Mouse (Mus musculus) cortical plate, adult 2 months (tissue): ENCODE results near the gene H2-M10.2. TPM values are rescaled to one million over a fixed set of nuclear protein-coding genes. Genes with fewer than 3 reads are reported as not detected.
"Not testable (repeated sequence)": the region's sequence is repeated elsewhere in the genome, so short reads cannot be mapped to it uniquely, and the experiment has no call there.

Experiments
- H3K27ac ChIP-seq: fragments of 200-500 bp; 2 replicates; pipeline ENCODE4 v1.5.1; 2012; ENCODE audit warnings: low read length, control low read depth, inconsistent platforms; ENCODE audit not compliant: insufficient read depth
- H3K4me1 ChIP-seq: fragments of 200-500 bp; 2 replicates; pipeline ENCODE4 v1.6.1; 2011; ENCODE audit warnings: low read length; ENCODE audit not compliant: control insufficient read depth, insufficient read depth
- H3K4me3 ChIP-seq: fragments of 200-500 bp; 2 replicates; pipeline ENCODE4 v1.5.1; 2011; ENCODE audit warnings: mild to moderate bottlenecking, low read length, control low read depth; ENCODE audit not compliant: insufficient read depth
- CTCF ChIP-seq: fragments of 200-500 bp; IDR thresholded peaks from 2 replicates; pipeline ENCODE4 v1.5.1; 2011; ENCODE audit warnings: mild to moderate bottlenecking, control low read depth, low read length; ENCODE audit not compliant: insufficient read depth; ENCODE audit errors: extremely low read depth
- POLR2A ChIP-seq: fragments of 200-500 bp; IDR thresholded peaks from 2 replicates; pipeline ENCODE4 v1.6.1; 2011; ENCODE audit warnings: mild to moderate bottlenecking, low read length, control low read depth; ENCODE audit not compliant: insufficient read depth; ENCODE audit errors: extremely low read depth
- polyA plus RNA-seq: library from polyadenylated mRNA; depleted of rRNA; stranded (reverse); fragments of >200 nt; gene quantifications from 2 replicates; pipeline ENCODE4 v1.2.3, GENCODE M21; 2012; rRNA removed

Gene H2-M10.2
- polyA plus RNA-seq, 1 experiment, result not detected

DNA sequence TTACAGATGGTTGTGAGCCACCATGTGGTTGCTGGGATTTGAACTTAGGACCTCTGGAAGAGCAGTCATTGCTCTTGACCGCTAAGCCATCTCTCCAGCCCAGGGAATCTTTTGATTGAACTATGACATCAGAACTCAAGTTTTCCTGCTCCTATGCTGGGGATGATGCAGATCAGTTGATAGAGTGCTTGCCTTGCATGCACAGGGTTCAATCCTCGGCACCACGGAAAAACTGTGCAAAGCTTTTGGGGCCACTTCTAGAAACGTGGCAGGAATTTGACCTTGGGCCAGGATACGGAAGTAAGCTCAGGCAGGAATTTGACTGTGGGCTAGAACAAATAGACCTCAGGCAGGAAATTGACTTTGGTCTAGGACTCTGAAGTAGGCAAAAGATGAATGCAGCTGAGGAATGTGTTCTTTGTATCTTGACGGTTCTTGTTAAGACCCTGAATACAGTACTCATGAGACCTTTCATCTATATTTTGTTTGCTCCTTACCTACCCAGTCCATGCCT, 33.1 kb downstream of the H2-M10.2 start:
- no peak overlapping the region for H3K27ac ChIP-seq
- H3K4me3 ChIP-seq, result no peak overlapping the region
- TF ChIP-seq POLR2A (no peak), CTCF (no peak)

DNA sequence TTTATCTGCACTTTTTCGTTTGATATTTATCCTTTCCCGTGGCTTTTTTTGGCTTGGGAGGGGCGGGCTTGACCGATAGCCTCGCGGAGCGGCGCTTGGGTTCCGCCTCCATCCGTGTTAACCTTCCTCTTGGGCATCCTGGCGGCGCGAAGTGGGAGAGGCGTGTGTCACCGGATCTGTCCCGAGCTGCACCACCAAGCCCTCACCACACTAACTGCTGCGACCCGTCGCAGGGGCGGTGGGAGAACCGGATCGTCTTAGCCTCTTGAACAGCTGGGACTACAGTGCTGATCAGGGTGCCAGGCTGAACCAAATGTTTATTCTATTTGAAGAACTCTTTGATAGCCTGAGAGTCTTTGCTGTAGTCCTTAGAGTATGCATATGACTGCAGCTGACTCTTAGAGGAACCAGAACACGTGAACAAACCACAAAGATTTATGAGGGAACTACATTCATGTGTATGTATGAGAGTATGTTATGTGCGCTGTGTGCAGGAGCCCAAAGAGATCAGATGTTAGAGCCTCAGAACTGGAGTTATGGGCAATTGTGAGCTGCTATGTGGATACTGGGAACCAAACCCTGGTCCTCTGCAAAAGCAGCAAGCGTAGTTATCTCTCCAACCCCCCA, 33.9 kb downstream of the H2-M10.2 start:
- Histone ChIP-seq H3K4me3 (no peak overlapping the region), H3K27ac (no peak overlapping the region), H3K4me1 (no peaks in the 10 kb centered on the region; the same call in 1 of the 2 replicates)
- no peak for TF ChIP-seq POLR2A
- TF ChIP-seq CTCF, result no peak

More for the DNA sequence above, 33.1 kb downstream of the H2-M10.2 start:
- no peaks in the 10 kb centered on the region; the same call in 1 of the 2 replicates for H3K4me1 ChIP-seq

DNA sequence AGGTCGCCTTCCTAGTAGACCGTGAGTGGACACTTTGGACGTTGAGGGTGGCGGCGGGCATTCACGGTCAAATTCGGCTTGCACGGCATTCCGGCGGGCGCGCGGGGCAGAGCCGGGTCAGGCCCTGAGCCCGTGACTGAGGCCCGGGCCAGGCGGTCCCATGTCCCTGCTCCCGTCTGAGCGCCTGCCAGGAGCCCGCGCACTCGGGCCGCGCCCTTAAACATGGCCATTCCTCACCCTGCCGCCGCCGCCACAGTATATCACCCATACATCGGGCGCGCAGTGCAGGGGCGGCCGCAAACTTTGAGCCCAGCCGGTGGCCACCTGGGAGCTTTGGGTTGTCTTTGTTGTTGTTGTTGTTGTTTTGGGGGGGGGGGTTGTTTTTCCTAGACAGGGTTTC, 37.4 kb downstream of the H2-M10.2 start:
- H3K27ac ChIP-seq, result no peak overlapping the region
- TF ChIP-seq POLR2A (no peak), CTCF (no peak)
- H3K4me3 ChIP-seq, result no peak overlapping the region
- H3K4me1 ChIP-seq, result no peaks in the 10 kb centered on the region

DNA sequence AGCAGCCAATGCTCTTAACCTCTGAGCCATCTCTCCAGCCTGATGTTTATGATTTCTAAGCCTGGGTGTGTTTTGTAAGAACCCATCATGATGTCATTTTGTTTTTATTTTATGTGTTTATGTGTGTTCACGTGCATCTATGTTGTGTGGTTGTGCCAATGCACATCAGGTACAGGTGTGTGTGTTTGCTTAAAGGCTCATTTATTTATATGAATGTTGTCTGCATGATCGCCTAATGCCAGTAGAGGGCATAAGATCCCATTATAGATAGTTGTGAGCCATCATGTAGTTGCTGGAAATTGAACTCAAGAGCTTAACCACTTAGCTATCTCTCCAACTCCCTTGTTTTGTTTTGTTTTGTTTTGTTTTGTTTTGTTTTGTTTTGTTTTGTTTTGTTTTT, 40.5 kb downstream of the H2-M10.2 start:
- TF ChIP-seq POLR2A, result no peak
- TF ChIP-seq CTCF, result no peak
- Histone ChIP-seq H3K27ac (no peak overlapping the region), H3K4me1 (no peaks in the 10 kb centered on the region), H3K4me3 (no peak overlapping the region)

DNA sequence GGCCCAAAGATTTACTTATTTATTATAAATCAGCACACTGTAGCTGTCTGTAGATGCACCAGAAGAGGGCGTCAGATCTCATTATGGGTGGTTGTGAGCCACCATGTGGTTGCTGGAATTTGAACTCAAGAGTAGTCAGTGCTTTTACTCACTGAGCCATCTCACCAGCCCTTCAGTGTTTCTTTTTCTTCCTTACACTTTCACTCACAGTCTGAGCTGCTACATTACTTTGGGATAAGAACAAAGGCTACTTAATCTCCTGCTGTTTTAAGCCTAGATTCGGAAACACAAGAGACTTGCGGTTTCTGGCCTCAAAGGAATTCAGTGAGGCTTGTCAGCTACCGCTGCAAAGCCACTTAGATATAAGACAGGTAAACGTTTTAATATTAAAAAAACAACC, 42.3 kb downstream of the H2-M10.2 start:
- no peak for TF ChIP-seq POLR2A
- no peak for TF ChIP-seq CTCF
- no peak overlapping the region for H3K27ac ChIP-seq

DNA sequence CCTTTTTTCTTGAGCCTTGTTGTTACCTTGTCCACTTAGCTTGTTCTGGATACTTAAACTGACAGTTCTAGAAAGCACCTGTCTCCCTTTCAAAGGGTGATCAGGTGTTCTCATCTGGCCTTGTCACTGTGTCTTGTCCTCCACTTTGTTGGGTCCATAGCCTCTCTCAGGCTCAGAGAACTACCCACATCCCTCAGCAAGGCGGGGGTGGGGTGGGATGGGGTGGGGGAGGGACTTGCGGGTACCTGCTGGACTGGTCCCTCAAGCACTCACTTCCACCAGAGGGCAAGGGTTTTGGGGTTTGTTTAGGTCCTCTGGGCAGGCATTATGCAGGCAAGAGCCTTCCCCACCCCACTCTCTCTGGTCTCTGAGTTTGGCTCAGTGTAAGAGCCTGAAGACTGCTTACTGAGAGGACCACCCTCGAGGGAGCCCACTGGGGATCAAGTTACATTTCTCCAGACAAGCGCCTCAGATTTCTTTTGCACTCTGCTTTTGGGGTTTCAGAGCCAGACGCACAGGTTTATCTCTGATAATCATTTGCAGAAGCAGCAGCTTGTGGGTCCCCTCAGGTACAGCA, 45.6 kb downstream of the H2-M10.2 start:
- Histone ChIP-seq H3K4me3 (no peak overlapping the region), H3K27ac (no peak overlapping the region), H3K4me1 (no peaks in the 10 kb centered on the region)
- TF ChIP-seq POLR2A, result no peak
- no peak for TF ChIP-seq CTCF

More for the DNA sequence above, 42.3 kb downstream of the H2-M10.2 start:
- Histone ChIP-seq H3K4me1 (no peaks in the 10 kb centered on the region), H3K4me3 (no peak overlapping the region)

DNA sequence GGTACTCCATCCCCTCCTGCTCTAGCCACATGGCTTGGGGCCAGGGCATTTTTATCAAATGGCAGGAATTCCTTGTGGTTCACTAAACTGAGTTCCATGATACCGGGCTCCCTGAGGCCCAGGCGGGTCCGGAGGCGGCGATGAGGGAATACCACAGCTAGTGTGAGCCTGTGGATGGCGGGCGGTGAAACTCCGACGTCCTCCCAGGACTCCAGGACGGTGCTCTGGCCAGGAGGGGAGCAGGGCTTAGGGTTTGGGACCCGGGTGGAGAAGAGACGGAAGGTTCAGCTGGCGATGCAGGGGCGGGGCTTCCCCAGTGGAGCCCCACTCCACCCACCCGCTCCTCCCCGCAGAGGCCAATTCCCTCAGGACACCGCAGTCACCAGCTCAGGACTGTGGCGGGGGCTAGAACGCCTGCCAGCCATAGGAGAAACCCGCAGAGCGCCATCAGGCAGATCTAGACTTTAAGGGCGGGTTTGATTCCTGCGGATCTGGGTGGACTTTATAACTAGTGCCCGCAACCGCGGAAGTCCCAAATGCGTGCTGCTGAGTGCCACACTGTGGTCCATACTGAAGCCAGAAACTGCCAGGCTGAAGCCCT, 48.9 kb downstream of the H2-M10.2 start:
- H3K4me3 ChIP-seq, result no peak overlapping the region
- H3K4me1 ChIP-seq, result no peaks in the 10 kb centered on the region
- H3K27ac ChIP-seq, result no peak overlapping the region
- TF ChIP-seq CTCF (no peak), POLR2A (no peak)

DNA sequence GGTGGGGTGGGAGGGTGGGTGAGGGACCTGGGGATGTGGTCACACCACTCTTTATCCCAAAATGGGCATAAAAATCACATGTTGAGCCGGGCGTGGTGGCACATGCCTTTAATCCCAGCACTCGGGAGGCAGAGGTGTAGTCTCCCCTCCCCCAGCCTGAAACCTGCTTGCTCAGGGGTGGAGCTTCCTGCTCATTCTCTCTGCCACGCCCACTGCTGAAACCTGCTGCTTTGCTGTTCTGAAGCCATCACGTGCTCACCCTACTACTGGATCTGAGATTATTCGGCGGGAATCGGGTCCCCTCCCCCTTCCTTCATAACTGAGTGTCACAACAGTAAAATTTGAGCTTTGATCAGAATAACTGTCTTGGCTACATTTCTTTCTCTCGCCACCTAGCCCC, 51.0 kb downstream of the H2-M10.2 start:
- not testable (repeated sequence) for H3K4me1 ChIP-seq, H3K4me3 ChIP-seq, H3K27ac ChIP-seq

Other genes starting within 250 kb of the H2-M10.2 start
- 18.3 and 19.0 TPM in 2 replicates for gene H2-T22, start 243.7 kb downstream of the H2-M10.2 start, polyA plus RNA-seq
- not detected in 2 replicates for gene Gm6034, start 243.5 kb downstream of the H2-M10.2 start, polyA plus RNA-seq
- gene Gm11127, start 228.1 kb downstream of the H2-M10.2 start, polyA plus RNA-seq, result 0.23 and 0.35 TPM in 2 replicates
- not detected in 2 replicates for gene Gm19684, start 164.8 kb downstream of the H2-M10.2 start, polyA plus RNA-seq
- gene Gm7030, start 157.1 kb downstream of the H2-M10.2 start, polyA plus RNA-seq, result not detected in 2 replicates
- not detected in 2 replicates for gene Gm8909, start 118.0 kb downstream of the H2-M10.2 start, polyA plus RNA-seq
- not detected in 2 replicates for gene H2-T3, start 96.2 kb downstream of the H2-M10.2 start, polyA plus RNA-seq
- gene Rpp21, start 28.4 kb downstream of the H2-M10.2 start, polyA plus RNA-seq, result 59.3 and 60.0 TPM in 2 replicates
- 30.6 and 34.9 TPM in 2 replicates for gene Trim39, start 14.2 kb downstream of the H2-M10.2 start, polyA plus RNA-seq
- not detected in 2 replicates for gene H2-M10.1, start 39.7 kb upstream of the H2-M10.2 start, polyA plus RNA-seq
- not detected in 2 replicates for gene H2-M10.3, start 81.9 kb upstream of the H2-M10.2 start, polyA plus RNA-seq
- gene H2-M10.4, start 175.8 kb upstream of the H2-M10.2 start, polyA plus RNA-seq, result not detected in 2 replicates